In the genomic region with DNA sequence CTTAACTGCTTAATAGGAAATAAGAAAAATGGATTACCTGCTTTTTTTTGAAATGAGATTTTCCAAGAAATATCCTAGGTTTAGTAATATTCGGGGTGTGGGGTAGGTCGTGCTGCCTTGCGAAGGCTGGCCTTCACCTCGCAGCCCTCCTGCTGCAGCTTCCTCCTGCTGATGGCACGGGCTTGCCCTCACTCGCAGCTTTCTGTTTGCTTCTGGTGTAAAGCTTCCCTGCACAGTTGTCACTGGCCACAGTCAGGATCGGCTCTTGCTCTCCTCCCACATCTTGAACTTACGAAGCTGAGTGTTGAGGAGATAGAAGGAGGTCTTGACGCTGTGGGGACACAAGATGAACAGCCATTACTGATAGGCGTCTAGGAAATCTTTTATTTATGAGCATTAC, we compare ENCODE assay signal across 17 mouse cellular contexts.
DNase-seq lines count a peak whose midpoint lies in the region; ATAC-seq and TF ChIP-seq lines count a peak whose summit lies in the region.
"Had no signal": no experiment of that assay in that cellular context is flagged by ENCODE, and none has a peak within 500 bp of the region (broad histone marks: within the 10 kb centered on the region; RNA-seq: fewer than 3 reads in every experiment).

No protein-coding gene starts in this region.

- no peak for DNase-seq in heart, adult 2 months
- DNase-seq in heart, postnatal 10 days = no peak
- DNase-seq in hindbrain, embryonic 14.5 days (ENCODE audit: low spot score) = no peak
- no peak for DNase-seq in spleen, postnatal 36 days (ENCODE audit: low spot score in 2 of 2)
- DNase-seq in embryo, embryonic 9.5 days (ENCODE audit: extremely low spot score) = no peak
- DNase-seq in right cerebral cortex, postnatal 14 days = no peak
- DNase-seq: adrenal gland, postnatal 14 days; cerebellum, adult 11-12 months; heart, adult 11 months; kidney, adult 11 months; kidney, postnatal 36 days; retina, postnatal 1 day; thymus, postnatal 14 days had no signal

- no peak for TF ChIP-seq CTCF in heart, adult 2 months (IDR thresholded peaks at IDR 0.05)

- no peak for TF ChIP-seq POLR2A in heart, adult 2 months (IDR thresholded peaks at IDR 0.05; ENCODE audit: insufficient read depth, low read depth, low read length)

- no peak overlapping the region for H3K4me2 ChIP-seq in forebrain, embryonic 16.5 days (ENCODE audit: low read length)
- H3K4me2 ChIP-seq in hindbrain, embryonic 14.5 days (replicated peaks) = no peak overlapping the region
- H3K4me2 ChIP-seq in midbrain, embryonic 16.5 days (ENCODE audit: low read length) = no peak overlapping the region
- H3K4me2 ChIP-seq: limb, embryonic 15.5 days; stomach, embryonic 15.5 days had no signal

- H3K27ac ChIP-seq in heart, adult 2 months = peak overlapping the region; percentile 75
- 0 out of 2 replicates have a peak overlapping the region, but pooled peaks have one; percentile 25 for H3K27ac ChIP-seq in forebrain, embryonic 16.5 days (ENCODE audit: low read length)
- H3K27ac ChIP-seq in hindbrain, embryonic 14.5 days = peak overlapping the region; percentile 49; the same call in 1 of the 2 replicates
- peak overlapping the region; percentile 1; the same call in 1 of the 2 replicates for H3K27ac ChIP-seq in midbrain, embryonic 16.5 days (ENCODE audit: low read length)
- H3K27ac ChIP-seq: limb, embryonic 15.5 days; stomach, embryonic 15.5 days had no signal

- H3K27me3 ChIP-seq in heart, adult 2 months (ENCODE audit: control insufficient read depth, insufficient read depth, low read length) = no peaks in the 10 kb centered on the region
- H3K27me3 ChIP-seq in forebrain, embryonic 16.5 days (replicated peaks; ENCODE audit: control insufficient read depth, insufficient read depth, low read length) = no peaks in the 10 kb centered on the region
- no peaks in the 10 kb centered on the region for H3K27me3 ChIP-seq in hindbrain, embryonic 14.5 days (ENCODE audit: control insufficient read depth, insufficient read depth, low read length)
- no peaks in the 10 kb centered on the region for H3K27me3 ChIP-seq in midbrain, embryonic 16.5 days (ENCODE audit: control insufficient read depth, insufficient read depth, low read depth, low read length)
- H3K27me3 ChIP-seq: limb, embryonic 15.5 days; stomach, embryonic 15.5 days had no signal

- peaks cover 2% of the 10 kb centered on the region for H3K79me2 ChIP-seq in heart, adult 2 months (replicated peaks; ENCODE audit: control insufficient read depth, insufficient read depth, low read length)

- no peak for TF ChIP-seq EP300 in heart, adult 2 months (IDR thresholded peaks at IDR 0.05; ENCODE audit: insufficient read depth, low read depth, low read length)

- H3K9ac ChIP-seq in heart, adult 2 months (ENCODE audit: low read depth, low read length) = no peak overlapping the region
- no peak overlapping the region for H3K9ac ChIP-seq in forebrain, embryonic 16.5 days (replicated peaks; ENCODE audit: low read depth, low read length)
- no peak overlapping the region for H3K9ac ChIP-seq in hindbrain, embryonic 14.5 days
- H3K9ac ChIP-seq in midbrain, embryonic 16.5 days (ENCODE audit: low read depth, low read length) = no peak overlapping the region
- H3K9ac ChIP-seq: limb, embryonic 15.5 days; stomach, embryonic 15.5 days had no signal

- WGBS in heart, adult 2 months = 77% methylated on average over 10 of the region's 10 CpGs
- WGBS in forebrain, embryonic 16.5 days = 76% methylated on average over 10 of the region's 10 CpGs
- WGBS in hindbrain, embryonic 14.5 days = 53% methylated on average over 10 of the region's 10 CpGs
- WGBS in midbrain, embryonic 16.5 days = 49% methylated on average over 10 of the region's 10 CpGs

- peaks cover 8% of the 10 kb centered on the region for H3K4me1 ChIP-seq in heart, adult 2 months (ENCODE audit: control insufficient read depth, insufficient read depth, low read length)
- H3K4me1 ChIP-seq in forebrain, embryonic 16.5 days (replicated peaks; ENCODE audit: control insufficient read depth, insufficient read depth, low read length) = peaks cover 23% of the 10 kb centered on the region
- peaks cover 32% of the 10 kb centered on the region for H3K4me1 ChIP-seq in hindbrain, embryonic 14.5 days (replicated peaks; ENCODE audit: control insufficient read depth, insufficient read depth, low read length)
- H3K4me1 ChIP-seq in midbrain, embryonic 16.5 days (ENCODE audit: control insufficient read depth, insufficient read depth, low read length) = peaks cover 14% of the 10 kb centered on the region; the same call in 1 of the 2 replicates
- H3K4me1 ChIP-seq: limb, embryonic 15.5 days; stomach, embryonic 15.5 days had no signal

- H3K36me3 ChIP-seq in heart, adult 2 months (ENCODE audit: control insufficient read depth, insufficient read depth, low read length) = peaks cover 26% of the 10 kb centered on the region
- H3K36me3 ChIP-seq in forebrain, embryonic 16.5 days (ENCODE audit: control insufficient read depth, insufficient read depth) = no peaks in the 10 kb centered on the region
- 0 out of 2 replicates have a peak, but pooled peaks cover 3% of the 10 kb centered on the region for H3K36me3 ChIP-seq in hindbrain, embryonic 14.5 days (replicated peaks; ENCODE audit: control insufficient read depth, insufficient read depth)
- no peaks in the 10 kb centered on the region for H3K36me3 ChIP-seq in midbrain, embryonic 16.5 days (ENCODE audit: control insufficient read depth, insufficient read depth, low read length)
- H3K36me3 ChIP-seq: limb, embryonic 15.5 days; stomach, embryonic 15.5 days had no signal

- ATAC-seq in forebrain, embryonic 16.5 days = no peak
- 0 out of 2 replicates have a peak, but pooled peaks have one; percentile 27 for ATAC-seq in hindbrain, embryonic 14.5 days (ENCODE audit: low FRiP score)
- ATAC-seq in midbrain, embryonic 16.5 days = peak; percentile 26; the same call in 1 of the 2 replicates

- no peaks in the 10 kb centered on the region for H3K9me3 ChIP-seq in forebrain, embryonic 16.5 days (ENCODE audit: control insufficient read depth, low read length)
- no peaks in the 10 kb centered on the region for H3K9me3 ChIP-seq in hindbrain, embryonic 14.5 days (ENCODE audit: control insufficient read depth, low read length)
- no peaks in the 10 kb centered on the region for H3K9me3 ChIP-seq in midbrain, embryonic 16.5 days (replicated peaks; ENCODE audit: control insufficient read depth, low read length, poor library complexity, severe bottlenecking)
- H3K9me3 ChIP-seq: limb, embryonic 15.5 days; stomach, embryonic 15.5 days had no signal

- H3K4me3 ChIP-seq in heart, adult 2 months = no peak overlapping the region
- H3K4me3 ChIP-seq in forebrain, embryonic 16.5 days (replicated peaks; ENCODE audit: low read length) = no peak overlapping the region
- no peak overlapping the region for H3K4me3 ChIP-seq in hindbrain, embryonic 14.5 days (replicated peaks; ENCODE audit: low read length)
- no peak overlapping the region for H3K4me3 ChIP-seq in midbrain, embryonic 16.5 days (ENCODE audit: low read depth, low read length)
- H3K4me3 ChIP-seq: limb, embryonic 15.5 days; stomach, embryonic 15.5 days had no signal

- intact Hi-C loops in heart, adult 2 months (cut with DNase I) = no loop called here
- intact Hi-C loops in heart, postnatal 10 days (cut with DNase I) = no loop called here

Comparison
In these comparisons a context has a peak if more than half of its experiments do, and no peak if none do; other contexts are left out.
1. H3K27ac ChIP-seq: peak in every context shown above with its lines; median percentile 75 in heart, adult 2 months; 49 in hindbrain, embryonic 14.5 days; 25 in forebrain, embryonic 16.5 days; 1 in midbrain, embryonic 16.5 days.